Mouse (Mus musculus) fat pad, adult 2 months (tissue): Measurements from ENCODE around the gene C2.
A peak's percentile ranks its signal among the peaks of the same experiment; 100 is the strongest.

ENCODE experiments used
- DNase-seq: peaks from one replicate; pipeline ENCODE4 v3.0.0-alpha.2; 2011; ENCODE audit warnings: low read depth, low spot score; ENCODE audit errors: extremely low read depth

The C2 gene

GRCm38 (mm10) chr17:34881683-34882310, 16.3 kb downstream of the C2 start, which contains the start of gene Gm20547:
Gene Gm20547 (minus strand): TSS chr17:34882042.
- DNase-seq: no peak

GRCm38 (mm10) chr17:34881166-34881565, 16.9 kb downstream of the C2 start:
- no peak for DNase-seq

GRCm38 (mm10) chr17:34879336-34879879, 18.7 kb downstream of the C2 start, which contains the start of gene Zbtb12:
Gene Zbtb12 (plus strand): TSS chr17:34879483.
- DNase-seq: no peak

- no peak for DNase-seq
Observed at GRCm38 (mm10) chr17:34874321-34874720, 23.7 kb downstream of the C2 start.

- no peak for DNase-seq
Observed at GRCm38 (mm10) chr17:34865981-34866380, 32.1 kb downstream of the C2 start.

GRCm38 (mm10) chr17:34862416-34863081, 35.5 kb downstream of the C2 start, which contains the start of gene Cfb:
Gene Cfb (minus strand): TSS chr17:34862518.
- peak; percentile 33 for DNase-seq

- DNase-seq: no peak
Observed at GRCm38 (mm10) chr17:34861704-34862415, 36.2 kb downstream of the C2 start.

GRCm38 (mm10) chr17:34860514-34860913, 37.6 kb downstream of the C2 start:
- no peak for DNase-seq

- DNase-seq: no peak
Observed at GRCm38 (mm10) chr17:34858670-34859069, 39.4 kb downstream of the C2 start.

GRCm38 (mm10) chr17:34855825-34856224, 42.2 kb downstream of the C2 start:
- DNase-seq: no peak

- no peak for DNase-seq
Observed at GRCm38 (mm10) chr17:34854761-34855160, 43.3 kb downstream of the C2 start.

- DNase-seq: no peak
Observed at GRCm38 (mm10) chr17:34853511-34853910, 44.6 kb downstream of the C2 start.

GRCm38 (mm10) chr17:34850517-34851125, 47.4 kb downstream of the C2 start:
- DNase-seq: no peak

- peak; percentile 46 for DNase-seq
Observed at GRCm38 (mm10) chr17:34849722-34850516, 48.1 kb downstream of the C2 start, which contains the start of the genes Skiv2l and Nelfe. Gene Skiv2l (minus strand): TSS chr17:34850210. Gene Nelfe (plus strand): TSS chr17:34850391.

- no peak for DNase-seq
Observed at GRCm38 (mm10) chr17:34847615-34848014, 50.5 kb downstream of the C2 start.

- no peak for DNase-seq
Observed at GRCm38 (mm10) chr17:34847192-34847591, 50.9 kb downstream of the C2 start.

- DNase-seq: no peak
Observed at GRCm38 (mm10) chr17:34844884-34845283, 53.2 kb downstream of the C2 start.

GRCm38 (mm10) chr17:34840736-34841307, 57.2 kb downstream of the C2 start:
- DNase-seq: no peak

GRCm38 (mm10) chr17:34838785-34839184, 59.3 kb downstream of the C2 start:
- no peak for DNase-seq
